Mouse (Mus musculus) stomach, embryonic 14.5 days (tissue): Measurements from ENCODE around the gene Lsp1. TPM values are rescaled to one million over a fixed set of nuclear protein-coding genes. Genes with fewer than 3 reads are reported as not detected.
A peak's percentile ranks its signal among the peaks of the same experiment; 100 is the strongest.

Source experiments
- ATAC-seq: fragments of 200-750 bp; cut with Nextera tagmentation; 2 replicates; pipeline ENCODE4 v1.8.0; 2017; ENCODE audit warnings: low read depth, moderate TSS enrichment; ENCODE audit not compliant: insufficient number of reproducible peaks, insufficient read depth, low FRiP score
- H3K27ac ChIP-seq: fragments of 300-500 bp; sonication (generic); 2 replicates; pipeline ENCODE4 v1.5.1; 2014; ENCODE audit warnings: mild to moderate bottlenecking, low read length, moderate library complexity, mixed read lengths
- H3K27me3 ChIP-seq: fragments of 300-500 bp; sonication (generic); 2 replicates; pipeline ENCODE4 v1.6.1; 2014; ENCODE audit warnings: low read length, control low read depth, mixed read lengths; ENCODE audit not compliant: control insufficient read depth, insufficient read depth
- H3K36me3 ChIP-seq: fragments of 300-500 bp; sonication (generic); 2 replicates; pipeline ENCODE4 v1.6.1; 2014; ENCODE audit warnings: mild to moderate bottlenecking, control low read depth, low read length, moderate library complexity, mixed read lengths; ENCODE audit not compliant: control insufficient read depth, insufficient read depth
- H3K4me1 ChIP-seq: fragments of 300-500 bp; sonication (generic); 2 replicates; pipeline ENCODE4 v1.6.1; 2014; ENCODE audit warnings: low read length, control low read depth, mixed read lengths; ENCODE audit not compliant: control insufficient read depth, insufficient read depth
- H3K4me2 ChIP-seq: fragments of 300-500 bp; sonication (generic); replicated peaks from 2 replicates; pipeline ENCODE4 v1.6.1; 2014; ENCODE audit warnings: low read depth, low read length, control low read depth
- H3K4me3 ChIP-seq: fragments of 300-500 bp; sonication (generic); 2 replicates; pipeline ENCODE4 v1.5.1; 2014; ENCODE audit warnings: low read depth, low read length, control low read depth
- H3K9ac ChIP-seq: fragments of 300-500 bp; sonication (generic); replicated peaks from 2 replicates; pipeline ENCODE4 v1.6.1; 2014; ENCODE audit warnings: low read depth, mild to moderate bottlenecking, control low read depth, low read length, moderate library complexity, mixed read lengths
- H3K9me3 ChIP-seq: fragments of 300-500 bp; sonication (generic); 2 replicates; pipeline ENCODE4 v1.6.1; 2016; ENCODE audit warnings: low read depth, low read length, control low read depth; ENCODE audit not compliant: control insufficient read depth
- WGBS: fragments of 180-500 bp; shearing (Covaris S2); extraction: QIAGEN DNeasy Blood & Tissue Kit; methylation state at CpG from one replicate; pipeline ENCODE4 v1.1.7; 2014; 5-methylcytosine and 5-hydroxymethylcytosine counted together
- polyA plus RNA-seq: library from polyadenylated mRNA; unstranded; fragments of >200 nt; fragmentation: Nextera tagmentation; extraction: Ambion mirVana; gene quantifications from 2 replicates; pipeline ENCODE4 v1.2.1, GENCODE M21; 2014

Gene Lsp1
- polyA plus RNA-seq, 1 experiment from 2014 or later: 194 TPM

- H3K27me3 ChIP-seq: no peaks in the 10 kb centered on the region
- 0 out of 2 replicates have a peak, but pooled peaks cover 7% of the 10 kb centered on the region for H3K4me1 ChIP-seq
- no peak overlapping the region for H3K9ac ChIP-seq
- no peak overlapping the region for H3K4me3 ChIP-seq
- no peak overlapping the region for H3K4me2 ChIP-seq
- 81% methylated on average over 1 of the region's 1 CpGs for WGBS
- no peak for ATAC-seq
- no peaks in the 10 kb centered on the region; the same call in 1 of the 2 replicates for H3K36me3 ChIP-seq
- H3K9me3 ChIP-seq: no peaks in the 10 kb centered on the region
- no peak overlapping the region for H3K27ac ChIP-seq
These were observed 39.4 kb downstream of the Lsp1 start for GRCm38 (mm10) chr7:142500032-142500431.

- Histone ChIP-seq H3K4me1 (peaks cover 23% of the 10 kb centered on the region), H3K36me3 (no peaks in the 10 kb centered on the region), H3K9ac (no peak overlapping the region), H3K4me2 (no peak overlapping the region), H3K9me3 (no peaks in the 10 kb centered on the region), H3K4me3 (no peak overlapping the region), H3K27me3 (no peaks in the 10 kb centered on the region), H3K27ac (no peak overlapping the region)
- ATAC-seq: no peak
- WGBS: 76% methylated on average over 4 of the region's 4 CpGs
These were observed 42.6 kb downstream of the Lsp1 start for GRCm38 (mm10) chr7:142503206-142503605.

- no peak for ATAC-seq
- H3K27ac ChIP-seq: peak overlapping the region; percentile 29
These were observed 45.3 kb downstream of the Lsp1 start for GRCm38 (mm10) chr7:142505942-142506341.

GRCm38 (mm10) chr7:142506501-142506900 lies 45.9 kb downstream of the Lsp1 start:
- WGBS: 37% methylated on average over 4 of the region's 4 CpGs
- H3K27me3 ChIP-seq: no peaks in the 10 kb centered on the region
- 0 out of 2 replicates have a peak overlapping the region, but pooled peaks have one; percentile 14 for H3K9ac ChIP-seq
- no peak overlapping the region for H3K4me3 ChIP-seq
- H3K4me1 ChIP-seq: peaks cover 27% of the 10 kb centered on the region
- no peaks in the 10 kb centered on the region for H3K36me3 ChIP-seq
- no peak overlapping the region for H3K4me2 ChIP-seq
- peak; percentile 4; the same call in 1 of the 2 replicates for ATAC-seq
- H3K9me3 ChIP-seq: no peaks in the 10 kb centered on the region
- peak overlapping the region; percentile 29 for H3K27ac ChIP-seq

More at GRCm38 (mm10) chr7:142505942-142506341, 45.3 kb downstream of the Lsp1 start:
- H3K27me3 ChIP-seq: no peaks in the 10 kb centered on the region
- H3K4me1 ChIP-seq: peaks cover 27% of the 10 kb centered on the region
- H3K4me2 ChIP-seq: no peak overlapping the region
- H3K36me3 ChIP-seq: no peaks in the 10 kb centered on the region
- 26% methylated on average over 2 of the region's 2 CpGs for WGBS
- no peak overlapping the region for H3K4me3 ChIP-seq
- no peaks in the 10 kb centered on the region for H3K9me3 ChIP-seq
- H3K9ac ChIP-seq: peak overlapping the region; percentile 14; the same call in 1 of the 2 replicates

GRCm38 (mm10) chr7:142507453-142507852 lies 46.8 kb downstream of the Lsp1 start:
- Histone ChIP-seq H3K9ac (no peak overlapping the region), H3K4me2 (no peak overlapping the region), H3K27ac (no peak overlapping the region), H3K4me1 (peaks cover 27% of the 10 kb centered on the region), H3K27me3 (no peaks in the 10 kb centered on the region), H3K36me3 (no peaks in the 10 kb centered on the region), H3K4me3 (no peak overlapping the region), H3K9me3 (no peaks in the 10 kb centered on the region)
- 87% methylated on average over 9 of the region's 9 CpGs for WGBS
- ATAC-seq: no peak

- Histone ChIP-seq H3K9ac (no peak overlapping the region), H3K4me2 (no peak overlapping the region), H3K36me3 (no peaks in the 10 kb centered on the region), H3K4me3 (no peak overlapping the region), H3K9me3 (no peaks in the 10 kb centered on the region), H3K27ac (peak overlapping the region; percentile 98), H3K4me1 (peaks cover 27% of the 10 kb centered on the region), H3K27me3 (no peaks in the 10 kb centered on the region)
- WGBS: 19% methylated on average over 14 of the region's 14 CpGs
- ATAC-seq: no peak
These were observed 48.9 kb downstream of the Lsp1 start for GRCm38 (mm10) chr7:142509518-142509917.

GRCm38 (mm10) chr7:142510021-142510777 lies 49.6 kb downstream of the Lsp1 start:
- H3K4me1 ChIP-seq: peaks cover 30% of the 10 kb centered on the region
- H3K4me2 ChIP-seq: no peak overlapping the region
- no peaks in the 10 kb centered on the region for H3K9me3 ChIP-seq
- H3K9ac ChIP-seq: no peak overlapping the region; the same call in 1 of the 2 replicates
- peak overlapping the region; percentile 98 for H3K27ac ChIP-seq
- no peaks in the 10 kb centered on the region for H3K36me3 ChIP-seq
- H3K27me3 ChIP-seq: no peaks in the 10 kb centered on the region
- WGBS: 14% methylated on average over 12 of the region's 12 CpGs
- no peak overlapping the region for H3K4me3 ChIP-seq
- peak; percentile 25; the same call in 1 of the 2 replicates for ATAC-seq

- Histone ChIP-seq H3K4me3 (no peak overlapping the region), H3K36me3 (no peaks in the 10 kb centered on the region), H3K27me3 (no peaks in the 10 kb centered on the region), H3K9ac (no peak overlapping the region), H3K27ac (no peak overlapping the region), H3K9me3 (no peaks in the 10 kb centered on the region), H3K4me2 (no peak overlapping the region), H3K4me1 (peaks cover 34% of the 10 kb centered on the region)
- 83% methylated on average over 4 of the region's 4 CpGs for WGBS
- no peak for ATAC-seq
These were observed 53.4 kb downstream of the Lsp1 start for GRCm38 (mm10) chr7:142514048-142514447.
